Mouse (Mus musculus) kidney, postnatal 36 days (tissue): ENCODE data around the gene Sh2d4b.
A peak's percentile ranks its signal among the peaks of the same experiment; 100 is the strongest.

Source experiments
- DNase-seq, 2 experiments: peaks; one replicate each; pipeline ENCODE4 v3.0.0; 2021 to 2022; ENCODE audit warnings: mixed read lengths in 2 of 2

Sh2d4b gene

GRCm38 (mm10) chr14:40893196-40893595 lies at the start of gene Sh2d4b:
Gene Sh2d4b (minus strand): TSS chr14:40893266.
- DNase-seq = no peak

DNA sequence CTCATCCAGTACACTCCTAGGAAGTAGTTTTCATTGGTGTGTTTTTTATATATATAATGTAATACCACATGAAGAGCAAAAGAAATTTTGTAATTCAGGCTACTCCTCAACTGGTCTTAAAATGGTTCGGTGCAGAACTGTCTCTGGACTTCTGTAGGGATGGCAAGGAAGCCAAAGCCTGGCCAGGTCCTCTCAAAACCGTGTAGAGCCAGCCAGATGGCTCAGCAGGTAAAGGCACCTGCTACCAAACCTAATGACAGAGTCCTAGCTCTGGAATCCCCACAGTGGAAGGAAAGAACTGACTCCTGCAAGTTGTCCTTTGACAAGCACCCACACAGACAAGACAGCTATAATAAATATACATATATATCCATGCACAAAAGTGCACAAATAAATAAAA lies 49.4 kb upstream of the Sh2d4b start:
- no peak for DNase-seq

GRCm38 (mm10) chr14:40938380-40938987 lies 45.4 kb upstream of the Sh2d4b start:
- no peak for DNase-seq

- DNase-seq = peak in 1 of 2 experiments; percentile 3
Measured at GRCm38 (mm10) chr14:40937052-40937451, 44.0 kb upstream of the Sh2d4b start.

DNA sequence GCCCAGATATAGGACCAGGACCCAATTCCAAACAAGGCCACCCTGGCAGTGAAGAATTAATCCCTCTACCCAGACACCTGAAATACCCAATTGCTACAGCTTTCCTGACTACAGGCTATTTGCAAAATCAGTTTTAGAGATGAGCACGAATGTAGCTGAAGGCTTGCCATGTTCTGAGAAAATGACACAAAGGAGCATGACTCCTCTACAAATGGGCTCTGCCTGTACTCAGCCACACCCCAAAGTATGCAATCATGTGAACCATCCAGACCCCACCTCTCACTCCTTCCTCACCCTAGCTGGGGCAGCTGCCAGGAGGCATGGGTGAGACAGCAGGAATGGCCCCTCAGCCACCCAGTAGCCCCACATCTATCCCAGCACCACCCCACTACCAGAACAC lies 42.4 kb upstream of the Sh2d4b start:
- no peak for DNase-seq

DNA sequence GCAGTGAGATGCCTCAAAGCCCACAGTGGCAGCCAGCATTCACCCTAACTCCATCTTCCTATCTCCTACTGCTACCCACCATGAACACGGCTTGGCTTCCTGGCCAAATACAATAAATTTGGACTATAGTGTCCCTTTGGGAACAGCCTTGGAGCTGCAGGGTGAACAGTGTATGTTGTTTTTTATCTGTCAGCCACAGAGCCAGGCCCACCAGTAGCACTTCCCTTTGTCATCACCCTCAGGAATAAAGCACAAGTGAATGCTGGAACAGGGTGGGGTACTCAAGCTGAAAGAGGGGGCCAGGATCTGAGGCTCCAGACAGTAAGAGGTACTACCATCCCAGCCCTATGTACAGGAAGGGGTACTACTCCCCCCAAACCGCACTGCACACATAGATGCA lies 42.0 kb upstream of the Sh2d4b start:
- no peak for DNase-seq

- DNase-seq = no peak
Measured at GRCm38 (mm10) chr14:40933328-40933727, 40.3 kb upstream of the Sh2d4b start.

DNA sequence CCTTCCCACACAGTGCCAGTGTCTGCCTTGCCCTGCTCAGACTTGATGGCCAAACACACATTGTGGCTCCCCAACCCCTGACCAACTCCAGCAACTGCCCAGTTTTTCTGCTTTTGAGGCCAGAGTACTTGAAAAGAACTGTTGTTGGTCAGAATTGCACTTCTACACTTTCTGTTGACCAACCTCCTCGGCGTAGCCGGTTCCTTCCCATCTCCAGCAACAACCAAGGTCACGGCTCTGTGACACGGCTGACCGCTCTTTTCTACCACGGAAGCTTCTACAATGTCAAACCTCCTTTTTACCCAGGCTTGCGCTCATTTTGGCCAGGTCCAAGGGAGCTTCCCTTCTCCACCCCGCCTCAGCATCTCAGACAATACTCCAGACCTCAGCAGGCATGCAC lies 39.2 kb upstream of the Sh2d4b start:
- DNase-seq = peak; percentile 63 to 72

- DNase-seq = peak; percentile 77 to 82
Measured at GRCm38 (mm10) chr14:40931115-40931829, 38.2 kb upstream of the Sh2d4b start.

- DNase-seq = no peak
Measured at GRCm38 (mm10) chr14:40929943-40930342, 36.9 kb upstream of the Sh2d4b start.

GRCm38 (mm10) chr14:40928897-40929296 lies 35.8 kb upstream of the Sh2d4b start:
- DNase-seq = peak; percentile 50 to 56

GRCm38 (mm10) chr14:40927041-40927440 lies 34.0 kb upstream of the Sh2d4b start:
- DNase-seq = peak in 1 of 2 experiments; percentile 41

GRCm38 (mm10) chr14:40924378-40925113 lies 31.5 kb upstream of the Sh2d4b start:
- peak; percentile 68 to 78 for DNase-seq

DNA sequence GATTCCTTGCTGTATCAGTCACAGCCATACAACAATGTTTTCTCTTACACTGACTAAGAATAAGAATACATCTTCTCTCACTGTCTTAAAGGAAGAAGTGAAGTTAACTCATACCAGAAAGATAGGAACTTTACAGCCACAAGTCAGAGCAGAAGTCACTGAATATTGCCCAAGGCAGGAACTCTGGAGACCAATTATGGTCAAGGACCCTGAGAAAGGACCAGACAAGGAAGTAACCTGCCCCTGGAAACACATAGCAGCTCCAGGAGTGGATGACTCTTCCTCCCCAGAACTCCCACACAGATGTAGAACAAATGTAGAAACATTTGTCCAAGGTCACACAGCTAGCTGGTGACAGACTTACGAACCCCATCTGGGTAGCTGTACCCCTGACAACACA lies 28.2 kb upstream of the Sh2d4b start:
- no peak for DNase-seq

DNA sequence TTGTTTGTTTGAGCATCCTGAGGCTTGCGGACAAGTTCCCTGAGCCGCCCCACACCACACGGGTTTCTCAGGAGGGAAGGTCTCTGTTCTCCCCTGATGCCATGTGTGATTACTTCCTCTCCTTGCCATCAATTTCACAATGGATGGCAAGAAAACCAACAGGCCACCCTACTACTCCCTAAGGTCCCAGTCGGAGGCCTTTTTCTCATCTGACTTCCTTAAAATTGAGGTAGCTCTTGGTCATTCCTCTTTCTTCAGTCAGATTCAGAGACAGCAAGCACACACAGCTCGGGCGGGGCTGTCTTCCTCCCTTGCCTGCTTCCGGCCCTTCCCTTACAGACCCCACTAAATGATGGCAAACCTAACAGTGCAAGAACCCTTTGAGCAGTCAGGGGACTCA lies 26.5 kb upstream of the Sh2d4b start:
- DNase-seq = no peak

DNA sequence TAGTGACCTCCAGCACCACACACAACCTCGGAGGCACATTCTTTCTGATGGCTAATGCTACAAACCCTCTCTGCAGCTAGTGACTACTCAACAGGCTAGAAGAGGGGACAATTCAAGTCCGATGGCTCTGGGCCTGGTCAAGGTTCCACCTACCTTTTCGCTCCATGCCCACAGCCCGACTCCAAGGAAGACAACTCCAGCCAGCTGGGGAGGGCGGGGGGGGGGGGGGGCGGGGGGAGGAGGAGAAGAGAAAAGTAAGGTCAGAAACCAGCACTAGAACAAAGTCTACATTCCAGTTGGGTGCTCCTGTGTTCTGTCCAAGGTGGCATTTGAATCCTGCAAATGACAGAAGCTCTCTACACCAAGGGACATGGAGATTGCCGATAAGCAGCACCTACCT lies 25.4 kb upstream of the Sh2d4b start:
- DNase-seq = peak; percentile 51 to 52

DNA sequence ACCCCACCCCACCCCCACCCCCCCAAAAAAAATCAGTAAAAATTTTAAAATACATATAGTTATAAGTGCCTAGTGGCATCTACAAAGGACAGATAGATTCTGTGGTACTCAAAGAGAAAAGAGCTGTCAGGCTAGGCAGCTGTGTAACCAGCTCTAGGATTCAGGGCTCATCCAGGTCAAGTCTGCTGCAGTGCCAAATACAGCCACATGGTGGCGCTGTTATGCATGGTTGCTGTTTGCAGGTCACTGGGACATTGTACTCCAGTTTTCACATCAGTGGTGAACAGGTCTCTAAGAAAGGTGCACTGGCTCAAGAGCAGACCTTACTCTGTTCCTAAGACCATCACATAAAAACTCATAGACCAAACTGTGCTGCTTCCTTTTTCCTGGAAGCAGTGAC lies 24.6 kb upstream of the Sh2d4b start:
- peak; percentile 93 to 97 for DNase-seq

DNA sequence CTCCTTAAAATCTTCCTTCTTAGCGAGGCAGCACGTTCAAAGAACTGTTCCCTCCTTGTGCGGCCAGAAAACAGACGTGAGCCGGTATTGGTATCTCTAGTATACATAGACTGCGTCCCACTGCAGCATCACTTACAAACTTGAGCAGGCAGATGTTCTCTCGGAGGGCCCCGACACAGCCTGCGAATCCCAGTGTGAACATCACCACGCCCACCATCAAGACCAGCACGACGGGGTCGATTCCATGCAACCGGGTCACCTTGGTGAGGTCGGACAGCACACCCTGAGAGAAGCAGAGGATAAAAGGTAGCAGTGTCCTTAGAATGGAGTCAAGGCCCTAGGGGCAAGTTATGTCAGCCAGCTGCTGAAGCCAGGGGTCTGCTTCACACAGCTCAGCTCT lies 23.6 kb upstream of the Sh2d4b start:
- DNase-seq = no peak

DNA sequence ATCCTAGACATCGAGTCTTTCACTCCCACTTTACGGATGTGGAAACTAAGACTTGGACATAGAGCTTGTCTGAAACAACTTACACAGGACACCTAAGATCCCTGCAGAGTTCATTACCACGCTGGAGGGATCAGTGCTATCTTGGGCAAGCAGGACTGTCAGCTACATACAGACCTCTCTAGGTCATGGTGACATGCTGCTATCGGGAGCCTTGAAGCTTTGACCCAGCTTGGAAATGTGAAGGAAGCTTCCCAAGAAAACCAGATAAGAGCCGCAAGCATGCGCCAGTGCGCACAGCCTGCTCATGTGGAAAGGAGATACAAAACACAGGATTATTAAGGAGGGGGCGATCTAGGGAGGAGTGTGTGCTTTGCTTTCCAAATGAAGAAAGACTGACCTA lies 22.8 kb upstream of the Sh2d4b start:
- DNase-seq = no peak

- peak; percentile 66 to 70 for DNase-seq
Measured at GRCm38 (mm10) chr14:40914701-40915100, 21.6 kb upstream of the Sh2d4b start.

DNA sequence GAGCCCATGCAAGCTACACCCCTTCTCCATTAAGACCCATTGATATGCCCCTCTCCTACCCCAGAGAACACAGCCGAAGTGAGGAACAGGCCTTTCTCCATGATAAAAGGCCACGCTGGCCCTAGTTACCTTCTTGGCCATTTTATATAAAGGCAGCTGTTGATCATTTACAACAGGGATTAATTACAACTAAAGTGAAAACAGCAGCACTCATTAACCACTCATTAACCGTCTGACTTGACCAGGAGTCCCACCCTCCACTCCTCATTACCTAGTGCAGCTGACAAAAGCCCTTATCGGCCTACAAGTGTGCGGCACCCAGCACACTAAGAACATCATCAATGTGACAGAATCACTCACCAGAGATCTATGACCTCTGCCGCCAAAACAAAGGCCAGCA lies 20.6 kb upstream of the Sh2d4b start:
- peak in 1 of 2 experiments; percentile 57 for DNase-seq

GRCm38 (mm10) chr14:40911529-40911928 lies 18.5 kb upstream of the Sh2d4b start:
- DNase-seq = no peak

- no peak for DNase-seq
Measured at GRCm38 (mm10) chr14:40908763-40909162, 15.7 kb upstream of the Sh2d4b start.

- no peak for DNase-seq
Measured at GRCm38 (mm10) chr14:40906770-40907169, 13.7 kb upstream of the Sh2d4b start.
